Mouse (Mus musculus): ENCODE measurements around the gene Fbll1.
A peak's percentile ranks its signal among the peaks of the same experiment; 100 is the strongest.

The Fbll1 gene

GRCm38 (mm10) chr11:35783038-35783437 is 15.6 kb downstream of the Fbll1 start:
- DNase-seq = no peak

GRCm38 (mm10) chr11:35782444-35782843 is 16.2 kb downstream of the Fbll1 start:
- no peak for DNase-seq

DNA sequence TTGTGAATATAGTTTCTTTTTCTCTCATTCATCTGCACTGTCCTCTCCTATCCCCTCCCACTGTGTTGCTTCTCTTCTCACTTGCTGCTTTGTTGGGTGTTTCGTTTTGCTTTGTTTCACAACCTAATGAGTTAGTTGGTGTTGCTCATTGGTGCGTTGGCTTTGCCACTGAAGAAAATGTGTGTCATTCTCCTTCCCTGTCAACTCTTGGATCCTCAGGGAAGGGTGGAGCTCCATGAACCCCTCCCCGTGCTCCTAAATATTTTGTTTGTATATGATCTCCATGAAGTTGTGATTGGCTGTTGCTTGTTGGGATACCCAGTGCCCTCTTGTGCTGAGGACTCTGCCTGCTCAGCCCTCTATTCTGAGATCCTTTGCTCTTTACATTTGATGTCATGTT is 18.3 kb downstream of the Fbll1 start:
- no peak for DNase-seq

GRCm38 (mm10) chr11:35776452-35776851 is 22.2 kb downstream of the Fbll1 start:
- no peak for DNase-seq

GRCm38 (mm10) chr11:35775606-35776005 is 23.1 kb downstream of the Fbll1 start:
- DNase-seq = no peak

- no peak for DNase-seq
Measured at GRCm38 (mm10) chr11:35770741-35771504, 27.8 kb downstream of the Fbll1 start.

GRCm38 (mm10) chr11:35769746-35770437 is 28.8 kb downstream of the Fbll1 start:
- no peak for DNase-seq

GRCm38 (mm10) chr11:35769188-35769745 is 29.4 kb downstream of the Fbll1 start, which contains the start of gene Pank3:
TSS of gene Pank3 (plus strand) at chr11:35769484.
- peak; percentile 93 to 96 for DNase-seq

DNA sequence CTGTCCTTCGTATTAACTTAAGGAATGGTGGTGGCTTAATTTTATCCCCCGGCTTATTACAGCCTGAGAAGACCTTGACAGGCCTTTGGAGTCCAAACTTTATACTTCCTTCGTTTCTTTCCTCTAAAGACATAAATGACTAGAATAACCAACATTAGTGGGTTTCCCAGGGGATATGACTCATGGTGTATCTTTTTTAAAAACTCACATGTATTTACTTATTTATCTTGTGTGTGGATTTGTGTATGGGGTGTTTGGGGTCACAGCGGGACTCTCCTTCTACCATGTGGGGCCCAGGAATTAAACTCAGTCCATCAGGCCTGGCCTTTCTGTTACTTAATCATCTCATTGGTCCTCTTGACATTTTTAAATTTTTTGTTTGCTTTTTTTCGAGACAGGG is 31.8 kb downstream of the Fbll1 start:
- DNase-seq = no peak

GRCm38 (mm10) chr11:35760627-35761003 is 38.1 kb downstream of the Fbll1 start:
- DNase-seq = no peak

- no peak for DNase-seq
Measured at GRCm38 (mm10) chr11:35760001-35760626, 38.6 kb downstream of the Fbll1 start.

DNA sequence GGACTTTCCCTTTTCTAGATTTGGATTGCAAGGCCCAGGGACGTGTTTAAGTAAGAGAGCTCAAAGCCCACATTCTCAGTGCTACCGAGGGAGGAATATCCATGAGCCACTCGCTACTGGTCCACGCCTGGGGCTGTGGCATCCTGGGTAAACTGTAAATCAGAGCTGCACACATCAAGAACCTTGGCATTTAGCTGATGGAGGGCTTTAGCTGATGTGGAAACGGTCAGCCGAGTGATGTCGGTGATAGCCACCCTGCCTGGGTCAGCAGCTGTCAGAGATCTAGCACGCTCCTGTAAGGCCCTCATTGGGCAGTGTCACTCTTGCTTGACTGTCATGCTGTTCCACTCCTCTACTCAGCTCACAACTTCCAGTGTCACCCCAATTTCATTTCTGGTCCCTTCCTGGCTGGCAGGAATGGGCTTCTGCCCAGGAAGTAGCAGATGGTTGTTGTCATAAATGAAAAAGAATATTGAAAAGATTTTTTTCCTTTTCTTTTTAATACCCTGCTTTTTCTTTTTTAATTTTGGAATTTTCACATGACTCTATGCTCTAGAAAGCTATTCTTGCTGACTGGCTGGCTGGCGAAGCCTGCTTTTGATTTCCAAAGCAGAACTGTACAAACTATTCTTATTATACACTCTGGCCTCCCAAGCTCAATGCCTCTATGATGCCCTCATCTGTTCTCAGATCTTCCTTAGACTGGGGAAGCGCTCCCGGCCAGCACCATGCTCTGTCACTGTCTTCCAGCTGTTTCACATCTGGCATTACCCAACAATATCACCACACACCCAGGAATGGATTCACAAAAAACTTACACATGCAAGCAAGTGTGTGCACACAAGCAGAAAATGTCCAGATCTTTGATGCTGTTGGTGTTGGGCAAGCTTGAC is 42.0 kb downstream of the Fbll1 start:
- DNase-seq = no peak

- DNase-seq = no peak
Measured at GRCm38 (mm10) chr11:35755546-35755945, 43.1 kb downstream of the Fbll1 start.

GRCm38 (mm10) chr11:35754906-35755418 is 43.7 kb downstream of the Fbll1 start:
- DNase-seq = no peak

GRCm38 (mm10) chr11:35750578-35750977 is 48.1 kb downstream of the Fbll1 start:
- DNase-seq = no peak
